8 mouse cellular contexts compared by ENCODE assay signal in genomic region chr1:55406531-55407375, GRCm38 (mm10). TPM values are rescaled to one million over a fixed set of nuclear protein-coding genes. Genes with fewer than 3 reads are reported as not detected.
DNase-seq lines count a peak whose midpoint lies in the region; ATAC-seq and TF ChIP-seq lines count a peak whose summit lies in the region.

No protein-coding gene starts in this region.

- no peak for TF ChIP-seq POLR2A in cortical plate, adult 2 months (IDR thresholded peaks at IDR 0.05; ENCODE audit: extremely low read depth, insufficient read depth, low read length)

- peak overlapping the region; percentile 73 for H3K27ac ChIP-seq in cortical plate, adult 2 months (ENCODE audit: insufficient read depth, low read length)
- H3K27ac ChIP-seq in heart, embryonic 12.5 days (ENCODE audit: poor library complexity, severe bottlenecking), result no peak overlapping the region
- H3K27ac ChIP-seq in kidney, embryonic 14.5 days (ENCODE audit: low read depth, low read length), result peak overlapping the region; percentile 73; the same call in 1 of the 2 replicates
- H3K27ac ChIP-seq in liver, embryonic 16.5 days (ENCODE audit: low read length), result no peak overlapping the region
- H3K27ac ChIP-seq in neural tube, embryonic 15.5 days (replicated peaks), result peak overlapping the region; percentile 56

- H3K4me3 ChIP-seq in cortical plate, adult 2 months (ENCODE audit: insufficient read depth, low read length), result peak overlapping the region; percentile 58
- peak overlapping the region; percentile 68 for H3K4me3 ChIP-seq in heart, embryonic 12.5 days
- peak overlapping the region; percentile 81 for H3K4me3 ChIP-seq in kidney, embryonic 14.5 days (ENCODE audit: low read length)
- peak overlapping the region; percentile 60 for H3K4me3 ChIP-seq in liver, embryonic 16.5 days (ENCODE audit: low read depth, low read length)
- H3K4me3 ChIP-seq in neural tube, embryonic 15.5 days (replicated peaks), result peak overlapping the region; percentile 67

- H3K9ac ChIP-seq in heart, embryonic 12.5 days, result peak overlapping the region; percentile 70
- H3K9ac ChIP-seq in kidney, embryonic 14.5 days (ENCODE audit: low read depth, low read length), result peak overlapping the region; percentile 69
- no peak overlapping the region for H3K9ac ChIP-seq in liver, embryonic 16.5 days (ENCODE audit: low read depth, low read length)
- peak overlapping the region; percentile 67 for H3K9ac ChIP-seq in neural tube, embryonic 15.5 days (replicated peaks)

- ATAC-seq in heart, embryonic 12.5 days (ENCODE audit: insufficient number of reproducible peaks, low FRiP score), result 0 out of 2 replicates have a peak, but pooled peaks have one; percentile 17
- peak; percentile 20; the same call in 1 of the 2 replicates for ATAC-seq in kidney, embryonic 14.5 days (ENCODE audit: low FRiP score, low TSS enrichment)
- no peak for ATAC-seq in liver, embryonic 16.5 days (ENCODE audit: low read depth)
- ATAC-seq in neural tube, embryonic 15.5 days (ENCODE audit: low FRiP score), result peak; percentile 37; the same call in 1 of the 2 replicates

- no peak for TF ChIP-seq CTCF in cortical plate, adult 2 months (IDR thresholded peaks at IDR 0.05; ENCODE audit: extremely low read depth, insufficient read depth, low read length)

- peak; percentile 45 for DNase-seq in CD4-positive, CD25-positive, alpha-beta regulatory T cell, adult 2 months (ENCODE audit: low read depth, low spot score)
- DNase-seq in Muller cell, postnatal 12 days (ENCODE audit: inconsistent ontology term), result peak; percentile 54
- no peak for DNase-seq in spleen, postnatal 14 days (ENCODE audit: low spot score in 2 of 2)

- peak overlapping the region; percentile 98 for H3K4me2 ChIP-seq in heart, embryonic 12.5 days
- peak overlapping the region; percentile 98 for H3K4me2 ChIP-seq in kidney, embryonic 14.5 days (replicated peaks; ENCODE audit: low read depth, low read length)
- peak overlapping the region; percentile 73 for H3K4me2 ChIP-seq in liver, embryonic 16.5 days (ENCODE audit: low read depth, low read length)
- H3K4me2 ChIP-seq in neural tube, embryonic 15.5 days, result peak overlapping the region; percentile 90

- H3K27me3 ChIP-seq in heart, embryonic 12.5 days (replicated peaks), result peaks cover 8% of the 10 kb centered on the region
- H3K27me3 ChIP-seq in kidney, embryonic 14.5 days (ENCODE audit: control insufficient read depth, insufficient read depth, low read length), result no peaks in the 10 kb centered on the region; the same call in 1 of the 2 replicates
- peaks cover 36% of the 10 kb centered on the region for H3K27me3 ChIP-seq in liver, embryonic 16.5 days (ENCODE audit: control insufficient read depth, insufficient read depth, low read depth, low read length)
- H3K27me3 ChIP-seq in neural tube, embryonic 15.5 days (replicated peaks), result peaks cover 3% of the 10 kb centered on the region; the same call in 1 of the 2 replicates

- no peaks in the 10 kb centered on the region for H3K36me3 ChIP-seq in heart, embryonic 12.5 days
- H3K36me3 ChIP-seq in kidney, embryonic 14.5 days (ENCODE audit: control insufficient read depth, insufficient read depth, low read length), result no peaks in the 10 kb centered on the region
- H3K36me3 ChIP-seq in liver, embryonic 16.5 days (ENCODE audit: control insufficient read depth, insufficient read depth), result no peaks in the 10 kb centered on the region
- H3K36me3 ChIP-seq in neural tube, embryonic 15.5 days, result no peaks in the 10 kb centered on the region

- WGBS in heart, embryonic 12.5 days, result 4% methylated on average over 35 of the region's 35 CpGs
- 2% methylated on average over 35 of the region's 35 CpGs for WGBS in kidney, embryonic 14.5 days
- WGBS in liver, embryonic 16.5 days (ENCODE audit: insufficient replicate concordance), result 3% methylated on average over 34 of the region's 35 CpGs
- 3% methylated on average over 34 of the region's 35 CpGs for WGBS in neural tube, embryonic 15.5 days

- no peaks in the 10 kb centered on the region; the same call in 1 of the 2 replicates for H3K4me1 ChIP-seq in cortical plate, adult 2 months (ENCODE audit: control insufficient read depth, insufficient read depth, low read length)
- H3K4me1 ChIP-seq in heart, embryonic 12.5 days (replicated peaks), result no peaks in the 10 kb centered on the region; the same call in 1 of the 2 replicates
- peaks cover 9% of the 10 kb centered on the region; the same call in 1 of the 2 replicates for H3K4me1 ChIP-seq in kidney, embryonic 14.5 days (ENCODE audit: control insufficient read depth, insufficient read depth, low read length)
- peaks cover 3% of the 10 kb centered on the region for H3K4me1 ChIP-seq in liver, embryonic 16.5 days (ENCODE audit: control insufficient read depth, low read depth, low read length)
- H3K4me1 ChIP-seq in neural tube, embryonic 15.5 days, result peaks cover 11% of the 10 kb centered on the region

- H3K9me3 ChIP-seq in heart, embryonic 12.5 days (replicated peaks), result no peaks in the 10 kb centered on the region
- H3K9me3 ChIP-seq in kidney, embryonic 14.5 days (ENCODE audit: control insufficient read depth, low read length), result peaks cover 4% of the 10 kb centered on the region; the same call in 1 of the 2 replicates
- H3K9me3 ChIP-seq in liver, embryonic 16.5 days (replicated peaks; ENCODE audit: control insufficient read depth, low read length), result no peaks in the 10 kb centered on the region
- no peaks in the 10 kb centered on the region for H3K9me3 ChIP-seq in neural tube, embryonic 15.5 days (replicated peaks)

RNA-seq across cellular contexts. Expression of gene Plcl1, which starts 1.0 kb away (rescaled TPM):
- polyA plus RNA-seq in cortical plate, adult 2 months (2012; rRNA removed), result 7.7 and 8.6 TPM in 2 replicates
- polyA plus RNA-seq in heart, embryonic 12.5 days (2016; fragmentation: Nextera tagmentation; extraction: Ambion mirVana), result 0.77 and 0.80 TPM in 2 replicates
- polyA plus RNA-seq in kidney, embryonic 14.5 days (2014; fragmentation: Nextera tagmentation; extraction: Ambion mirVana), result 4.7 and 5.7 TPM in 2 replicates
- polyA plus RNA-seq in liver, embryonic 16.5 days (2015; fragmentation: Nextera tagmentation; extraction: Ambion mirVana), result 0.12 and 0.17 TPM in 2 replicates
- 3.4 and 4.1 TPM in 2 replicates for polyA plus RNA-seq in neural tube, embryonic 15.5 days (2015; fragmentation: Nextera tagmentation; extraction: Ambion mirVana)

RNA-seq across cellular contexts. Expression of gene Boll, which starts 43.5 kb away (rescaled TPM):
- not detected in 2 replicates for polyA plus RNA-seq in cortical plate, adult 2 months (2012; rRNA removed)
- polyA plus RNA-seq in heart, embryonic 12.5 days (2016; fragmentation: Nextera tagmentation; extraction: Ambion mirVana), result 0.51 and 1.3 TPM in 2 replicates
- polyA plus RNA-seq in kidney, embryonic 14.5 days (2014; fragmentation: Nextera tagmentation; extraction: Ambion mirVana), result 0.51 and 0.72 TPM in 2 replicates
- 0.16 TPM in 1 of 2 replicates, not detected in the other for polyA plus RNA-seq in liver, embryonic 16.5 days (2015; fragmentation: Nextera tagmentation; extraction: Ambion mirVana)
- polyA plus RNA-seq in neural tube, embryonic 15.5 days (2015; fragmentation: Nextera tagmentation; extraction: Ambion mirVana), result 0.10 and 0.29 TPM in 2 replicates

Comparison
In these comparisons a context has a peak if more than half of its experiments do, and no peak if none do; other contexts are left out.
1. DNase-seq: peak in CD4-positive, CD25-positive, alpha-beta regulatory T cell, adult 2 months (single experiment) and Muller cell, postnatal 12 days (single experiment); none in spleen, postnatal 14 days (0 of 2).
2. H3K27ac ChIP-seq: peak in cortical plate, adult 2 months (single experiment), kidney, embryonic 14.5 days (single experiment) and neural tube, embryonic 15.5 days (single experiment); none in heart, embryonic 12.5 days (single experiment) and liver, embryonic 16.5 days (single experiment).
3. Peak in every context shown above with its lines, with median percentiles within 50 percentile points of each other: H3K4me3 ChIP-seq and H3K4me2 ChIP-seq.